Mouse (Mus musculus): ENCODE data around the gene Cdk6. TPM values are rescaled to one million over a fixed set of nuclear protein-coding genes. Genes with fewer than 3 reads are reported as not detected.

The Cdk6 gene
- 49.1 and 51.2 TPM in 2 replicates for polyA plus RNA-seq (2014; fragmentation: Nextera tagmentation; extraction: Ambion mirVana)

- H3K9ac ChIP-seq (ENCODE audit: low read depth, low read length), result peak within 1 kb of the TSS; percentile 80
- peak; percentile 60 for ATAC-seq (replicated peaks; ENCODE audit: low FRiP score)
- no peaks in the 10 kb centered on the region for H3K4me1 ChIP-seq (replicated peaks; ENCODE audit: control insufficient read depth, insufficient read depth, low read length)
- no peaks in the 10 kb centered on the region for H3K27me3 ChIP-seq (replicated peaks; ENCODE audit: control insufficient read depth, insufficient read depth, low read length)
- no peaks in the 10 kb centered on the region for H3K9me3 ChIP-seq (ENCODE audit: control insufficient read depth, low read length)
- peak; percentile 81 for DNase-seq (ENCODE audit: low spot score)
- WGBS, result 2% methylated on average over 59 of the region's 59 CpGs
- H3K4me3 ChIP-seq (ENCODE audit: low read depth, low read length), result peak within 1 kb of the TSS; percentile 74
- H3K4me2 ChIP-seq, result peak within 1 kb of the TSS; percentile 90
- no peaks in the 10 kb centered on the region; the same call in 1 of the 2 replicates for H3K36me3 ChIP-seq (ENCODE audit: control insufficient read depth, insufficient read depth, low read length)
- peak within 1 kb of the TSS; percentile 79 for H3K27ac ChIP-seq (ENCODE audit: low read depth, low read length)
Observed at GRCm38 (mm10) chr5:3341111-3341911, at the start of gene Cdk6. Gene Cdk6 (plus strand): TSS chr5:3341485.

GRCm38 (mm10) chr5:3293666-3294065 is 47.6 kb upstream of the Cdk6 start:
- no peak overlapping the region for H3K9ac ChIP-seq (ENCODE audit: low read depth, low read length)
- no peak overlapping the region for H3K27ac ChIP-seq (ENCODE audit: low read depth, low read length)
- DNase-seq (ENCODE audit: low spot score) (no peak), ATAC-seq (replicated peaks; ENCODE audit: low FRiP score) (no peak)
- H3K9me3 ChIP-seq (ENCODE audit: control insufficient read depth, low read length), result no peaks in the 10 kb centered on the region
- no peaks in the 10 kb centered on the region for H3K27me3 ChIP-seq (replicated peaks; ENCODE audit: control insufficient read depth, insufficient read depth, low read length)
- WGBS, result 78% methylated on average over 4 of the region's 4 CpGs
- no peaks in the 10 kb centered on the region for H3K36me3 ChIP-seq (ENCODE audit: control insufficient read depth, insufficient read depth, low read length)
- no peak overlapping the region for H3K4me2 ChIP-seq
- no peaks in the 10 kb centered on the region for H3K4me1 ChIP-seq (replicated peaks; ENCODE audit: control insufficient read depth, insufficient read depth, low read length)
- no peak overlapping the region for H3K4me3 ChIP-seq (ENCODE audit: low read depth, low read length)

GRCm38 (mm10) chr5:3300801-3301457 is 40.4 kb upstream of the Cdk6 start:
- WGBS, result 65% methylated on average over 12 of the region's 12 CpGs

GRCm38 (mm10) chr5:3301535-3301934 is 39.8 kb upstream of the Cdk6 start:
- Histone ChIP-seq H3K4me1 (replicated peaks; ENCODE audit: control insufficient read depth, insufficient read depth, low read length) (no peaks in the 10 kb centered on the region), H3K27ac (ENCODE audit: low read depth, low read length) (no peak overlapping the region), H3K27me3 (replicated peaks; ENCODE audit: control insufficient read depth, insufficient read depth, low read length) (no peaks in the 10 kb centered on the region), H3K9me3 (ENCODE audit: control insufficient read depth, low read length) (no peaks in the 10 kb centered on the region; the same call in 1 of the 2 replicates), H3K9ac (ENCODE audit: low read depth, low read length) (no peak overlapping the region), H3K4me3 (ENCODE audit: low read depth, low read length) (no peak overlapping the region), H3K36me3 (ENCODE audit: control insufficient read depth, insufficient read depth, low read length) (no peaks in the 10 kb centered on the region), H3K4me2 (no peak overlapping the region)
- no peak for ATAC-seq (replicated peaks; ENCODE audit: low FRiP score)
- 61% methylated on average over 5 of the region's 5 CpGs for WGBS
- no peak for DNase-seq (ENCODE audit: low spot score)

More at GRCm38 (mm10) chr5:3300801-3301457, 40.4 kb upstream of the Cdk6 start:
- no peak overlapping the region for H3K9ac ChIP-seq (ENCODE audit: low read depth, low read length)
- H3K9me3 ChIP-seq (ENCODE audit: control insufficient read depth, low read length), result no peaks in the 10 kb centered on the region; the same call in 1 of the 2 replicates
- H3K36me3 ChIP-seq (ENCODE audit: control insufficient read depth, insufficient read depth, low read length), result no peaks in the 10 kb centered on the region
- 0 out of 2 replicates have a peak, but pooled peaks have one; percentile 56 for ATAC-seq (replicated peaks; ENCODE audit: low FRiP score)
- H3K27ac ChIP-seq (ENCODE audit: low read depth, low read length), result no peak overlapping the region
- no peak for DNase-seq (ENCODE audit: low spot score)
- no peaks in the 10 kb centered on the region for H3K27me3 ChIP-seq (replicated peaks; ENCODE audit: control insufficient read depth, insufficient read depth, low read length)
- H3K4me2 ChIP-seq, result no peak overlapping the region
- no peaks in the 10 kb centered on the region for H3K4me1 ChIP-seq (replicated peaks; ENCODE audit: control insufficient read depth, insufficient read depth, low read length)
- no peak overlapping the region for H3K4me3 ChIP-seq (ENCODE audit: low read depth, low read length)

GRCm38 (mm10) chr5:3303876-3304275 is 37.4 kb upstream of the Cdk6 start:
- Histone ChIP-seq H3K27me3 (replicated peaks; ENCODE audit: control insufficient read depth, insufficient read depth, low read length) (no peaks in the 10 kb centered on the region), H3K4me1 (replicated peaks; ENCODE audit: control insufficient read depth, insufficient read depth, low read length) (no peaks in the 10 kb centered on the region), H3K9ac (ENCODE audit: low read depth, low read length) (no peak overlapping the region), H3K4me2 (no peak overlapping the region), H3K36me3 (ENCODE audit: control insufficient read depth, insufficient read depth, low read length) (no peaks in the 10 kb centered on the region), H3K27ac (ENCODE audit: low read depth, low read length) (no peak overlapping the region), H3K4me3 (ENCODE audit: low read depth, low read length) (no peak overlapping the region), H3K9me3 (ENCODE audit: control insufficient read depth, low read length) (no peaks in the 10 kb centered on the region; the same call in 1 of the 2 replicates)
- DNase-seq (ENCODE audit: low spot score), result no peak
- 91% methylated on average over 9 of the region's 9 CpGs for WGBS
- ATAC-seq (replicated peaks; ENCODE audit: low FRiP score), result no peak

GRCm38 (mm10) chr5:3306146-3306545 is 35.1 kb upstream of the Cdk6 start:
- Histone ChIP-seq H3K4me1 (replicated peaks; ENCODE audit: control insufficient read depth, insufficient read depth, low read length) (no peaks in the 10 kb centered on the region), H3K4me2 (no peak overlapping the region), H3K9ac (ENCODE audit: low read depth, low read length) (no peak overlapping the region), H3K36me3 (ENCODE audit: control insufficient read depth, insufficient read depth, low read length) (no peaks in the 10 kb centered on the region), H3K27me3 (replicated peaks; ENCODE audit: control insufficient read depth, insufficient read depth, low read length) (no peaks in the 10 kb centered on the region), H3K9me3 (ENCODE audit: control insufficient read depth, low read length) (no peaks in the 10 kb centered on the region; the same call in 1 of the 2 replicates), H3K4me3 (ENCODE audit: low read depth, low read length) (no peak overlapping the region), H3K27ac (ENCODE audit: low read depth, low read length) (no peak overlapping the region)
- ATAC-seq (replicated peaks; ENCODE audit: low FRiP score) (no peak), DNase-seq (ENCODE audit: low spot score) (no peak)
- 90% methylated on average over 1 of the region's 1 CpGs for WGBS

GRCm38 (mm10) chr5:3309122-3309521 is 32.2 kb upstream of the Cdk6 start:
- H3K4me3 ChIP-seq (ENCODE audit: low read depth, low read length), result no peak overlapping the region
- no peaks in the 10 kb centered on the region for H3K4me1 ChIP-seq (replicated peaks; ENCODE audit: control insufficient read depth, insufficient read depth, low read length)
- H3K9me3 ChIP-seq (ENCODE audit: control insufficient read depth, low read length), result no peaks in the 10 kb centered on the region; the same call in 1 of the 2 replicates
- DNase-seq (ENCODE audit: low spot score) (no peak), ATAC-seq (replicated peaks; ENCODE audit: low FRiP score) (no peak)
- no peak overlapping the region for H3K4me2 ChIP-seq
- no peaks in the 10 kb centered on the region for H3K36me3 ChIP-seq (ENCODE audit: control insufficient read depth, insufficient read depth, low read length)
- H3K27ac ChIP-seq (ENCODE audit: low read depth, low read length), result no peak overlapping the region
- H3K9ac ChIP-seq (ENCODE audit: low read depth, low read length), result no peak overlapping the region
- H3K27me3 ChIP-seq (replicated peaks; ENCODE audit: control insufficient read depth, insufficient read depth, low read length), result no peaks in the 10 kb centered on the region

- Histone ChIP-seq H3K4me2 (no peak overlapping the region), H3K27ac (ENCODE audit: low read depth, low read length) (no peak overlapping the region), H3K9me3 (ENCODE audit: control insufficient read depth, low read length) (no peaks in the 10 kb centered on the region), H3K4me1 (replicated peaks; ENCODE audit: control insufficient read depth, insufficient read depth, low read length) (no peaks in the 10 kb centered on the region), H3K9ac (ENCODE audit: low read depth, low read length) (no peak overlapping the region), H3K36me3 (ENCODE audit: control insufficient read depth, insufficient read depth, low read length) (no peaks in the 10 kb centered on the region), H3K4me3 (ENCODE audit: low read depth, low read length) (no peak overlapping the region), H3K27me3 (replicated peaks; ENCODE audit: control insufficient read depth, insufficient read depth, low read length) (no peaks in the 10 kb centered on the region)
- DNase-seq (ENCODE audit: low spot score) (no peak), ATAC-seq (replicated peaks; ENCODE audit: low FRiP score) (no peak)
- WGBS, result 70% methylated on average over 1 of the region's 1 CpGs
Observed at GRCm38 (mm10) chr5:3309587-3309986, 31.7 kb upstream of the Cdk6 start.

Data from liver, embryonic 11.5 days (tissue).